Mouse (Mus musculus) neural tube, embryonic 13.5 days (tissue): Measurements from ENCODE around the gene Gm8229. TPM values are rescaled to one million over a fixed set of nuclear protein-coding genes. Genes with fewer than 3 reads are reported as not detected.
"Not testable (repeated sequence)": the region's sequence is repeated elsewhere in the genome, so short reads cannot be mapped to it uniquely, and the experiment has no call there.

Source experiments
- ATAC-seq: fragments of 200-750 bp; cut with Nextera tagmentation; 2 replicates; pipeline ENCODE4 v1.8.0; 2017; ENCODE audit warnings: low read depth, mild to moderate bottlenecking, moderate TSS enrichment, moderate library complexity
- H3K27ac ChIP-seq: fragments of 300-500 bp; sonication (generic); replicated peaks from 2 replicates; pipeline ENCODE4 v1.5.1; 2015; ENCODE audit warnings: moderate library complexity, mild to moderate bottlenecking, inconsistent platforms
- H3K27me3 ChIP-seq: fragments of 300-500 bp; sonication (generic); 2 replicates; pipeline ENCODE4 v1.6.1; 2015; ENCODE audit warnings: mild to moderate bottlenecking, inconsistent platforms
- H3K36me3 ChIP-seq: fragments of 300-500 bp; sonication (generic); 2 replicates; pipeline ENCODE4 v1.6.1; 2015; ENCODE audit warnings: mild to moderate bottlenecking, inconsistent platforms
- H3K4me1 ChIP-seq: fragments of 300-500 bp; sonication (generic); replicated peaks from 2 replicates; pipeline ENCODE4 v1.6.1; 2015; ENCODE audit warnings: inconsistent platforms
- H3K4me2 ChIP-seq: fragments of 300-500 bp; sonication (generic); 2 replicates; pipeline ENCODE4 v1.6.1; 2015; ENCODE audit warnings: inconsistent platforms, mild to moderate bottlenecking, moderate library complexity
- H3K4me3 ChIP-seq: fragments of 300-500 bp; sonication (generic); 2 replicates; pipeline ENCODE4 v1.5.1; 2015; ENCODE audit warnings: mild to moderate bottlenecking, inconsistent platforms
- H3K9ac ChIP-seq: fragments of 300-500 bp; sonication (generic); 2 replicates; pipeline ENCODE4 v1.6.1; 2015; ENCODE audit warnings: moderate library complexity, mild to moderate bottlenecking, inconsistent platforms
- H3K9me3 ChIP-seq: fragments of 300-500 bp; sonication (generic); 2 replicates; pipeline ENCODE4 v1.6.1; 2016; ENCODE audit warnings: inconsistent platforms
- WGBS: fragments of 180-500 bp; shearing (Covaris S2); methylation state at CpG from one replicate; pipeline ENCODE4 v1.1.7; 2015; 5-methylcytosine and 5-hydroxymethylcytosine counted together
- polyA plus RNA-seq: library from polyadenylated mRNA; unstranded; fragments of >200 nt; fragmentation: Nextera tagmentation; extraction: Ambion mirVana; gene quantifications from 2 replicates; pipeline ENCODE4 v1.2.1, GENCODE M21; 2015

Gm8229 gene
- polyA plus RNA-seq = not detected in 2 replicates

DNA sequence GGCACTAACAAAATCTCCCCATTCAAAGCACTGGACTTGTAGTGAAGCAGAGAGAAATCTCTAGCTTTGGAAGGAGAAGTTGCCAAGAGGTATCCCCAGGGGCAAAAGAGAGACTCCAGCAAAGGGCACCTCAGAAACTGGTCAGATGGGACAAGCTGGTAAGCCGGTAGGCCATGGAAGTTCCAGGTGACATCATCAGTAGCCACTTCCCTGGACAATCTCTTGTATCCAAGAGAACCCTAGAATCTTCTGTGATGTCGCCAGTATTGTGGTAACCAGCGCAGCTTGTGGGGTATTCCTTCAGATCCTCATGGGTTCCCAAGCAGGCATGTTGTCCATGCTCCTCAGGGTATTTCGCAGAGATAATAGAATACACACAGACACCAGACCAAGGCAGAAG, at the start of gene Gm8229:
Gene Gm8229 (plus strand): TSS at position 301 of the 400 bp plus-strand sequence.
- not testable (repeated sequence) for H3K4me1 ChIP-seq, ATAC-seq, H3K9ac ChIP-seq, H3K9me3 ChIP-seq, H3K36me3 ChIP-seq, H3K27ac ChIP-seq, H3K4me2 ChIP-seq, H3K4me3 ChIP-seq, H3K27me3 ChIP-seq
- WGBS = 90% methylated on average over 4 of the region's 4 CpGs

DNA sequence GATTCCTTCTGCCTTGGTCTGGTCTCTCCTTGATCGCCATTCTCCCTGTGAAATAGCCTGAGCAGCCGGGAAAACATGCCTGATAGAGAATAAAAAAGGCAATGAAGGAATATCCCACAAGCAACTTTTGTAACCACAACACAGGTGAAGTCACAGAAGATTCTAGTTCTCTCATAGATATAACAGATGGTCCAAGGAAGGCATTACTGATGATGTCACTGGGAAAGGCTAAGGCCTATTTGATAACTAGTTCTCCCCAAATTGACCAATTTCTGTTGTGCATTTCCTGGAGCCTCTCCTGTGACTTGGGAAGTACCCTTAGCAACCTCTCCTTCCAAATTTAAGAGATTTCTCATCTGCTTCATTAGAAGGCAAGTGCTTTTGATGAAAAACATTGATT, 26.7 kb upstream of the Gm8229 start, which contains the start of gene Gm5930:
Gene Gm5930 (minus strand): TSS at position 101 of the 400 bp plus-strand sequence.
- not testable (repeated sequence) for H3K4me3 ChIP-seq, H3K9ac ChIP-seq, H3K4me2 ChIP-seq, H3K27me3 ChIP-seq, H3K27ac ChIP-seq, H3K9me3 ChIP-seq, ATAC-seq, H3K36me3 ChIP-seq, H3K4me1 ChIP-seq
- 80% methylated on average over 1 of the region's 2 CpGs for WGBS

DNA sequence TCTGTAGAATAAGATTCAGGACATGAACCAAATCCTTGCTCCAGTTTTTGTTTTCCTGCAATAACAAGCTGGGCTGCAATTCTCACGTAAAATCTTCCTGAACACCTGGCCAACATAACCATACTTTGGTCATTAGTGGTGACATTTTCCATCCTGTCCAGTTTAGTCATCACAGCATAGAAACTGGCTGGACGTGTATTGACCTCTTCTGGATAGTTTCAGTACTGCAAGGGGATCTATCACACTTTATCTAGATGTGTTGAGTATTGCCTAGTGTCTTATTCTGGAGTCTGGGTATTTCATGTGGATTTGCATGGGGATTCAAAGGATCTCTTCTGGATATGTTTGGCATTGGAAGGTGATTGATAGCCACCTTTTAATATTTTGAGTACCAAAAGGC, 3.7 kb upstream of the Gm8229 start:
- H3K27me3 ChIP-seq, H3K4me3 ChIP-seq, H3K9ac ChIP-seq, H3K4me2 ChIP-seq, H3K9me3 ChIP-seq, H3K27ac ChIP-seq, ATAC-seq, H3K4me1 ChIP-seq, H3K36me3 ChIP-seq: not testable (repeated sequence)
- 46% methylated on average over 2 of the region's 2 CpGs for WGBS

DNA sequence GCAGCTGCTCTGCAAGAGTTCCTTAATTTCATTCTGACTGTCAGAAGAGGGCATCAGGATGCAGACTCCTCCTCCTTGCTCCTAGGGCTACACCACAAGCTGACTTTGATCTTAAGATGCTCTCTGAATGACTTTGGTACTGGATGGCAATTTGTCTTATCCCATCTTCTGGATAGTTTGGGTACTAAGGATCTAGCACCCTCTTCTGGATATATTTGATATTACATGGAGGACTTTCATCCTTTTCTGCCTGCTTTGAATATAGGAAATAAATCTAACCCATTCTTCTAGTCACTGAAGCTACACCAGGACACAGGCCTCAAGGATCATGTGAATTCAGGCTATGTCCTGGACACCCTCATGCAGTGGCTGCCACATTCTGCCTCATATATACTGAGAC, 2.9 kb upstream of the Gm8229 start:
- not testable (repeated sequence) for H3K4me1 ChIP-seq, H3K27me3 ChIP-seq, H3K4me3 ChIP-seq, H3K9ac ChIP-seq, H3K9me3 ChIP-seq, H3K27ac ChIP-seq, H3K4me2 ChIP-seq, H3K36me3 ChIP-seq, ATAC-seq

DNA sequence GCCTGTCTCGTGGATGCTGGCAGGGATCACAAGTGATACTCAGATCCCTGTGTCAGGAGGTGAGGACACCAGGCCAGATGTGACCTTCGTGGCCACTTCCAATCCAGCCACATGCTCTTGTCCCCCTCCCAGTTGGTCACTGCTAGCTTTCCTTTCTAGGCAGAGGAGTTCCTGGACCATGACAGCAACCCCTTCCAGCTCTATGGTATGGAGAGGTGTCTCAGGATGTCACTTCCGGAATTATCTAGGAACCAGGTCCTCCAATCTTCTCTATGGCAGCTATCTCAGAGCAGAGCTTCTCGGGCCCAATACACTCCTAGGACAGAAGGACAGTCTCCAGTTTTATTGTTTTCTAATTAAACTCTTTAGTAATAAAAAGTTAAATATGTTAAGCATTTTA, 19.1 kb downstream of the Gm8229 start:
- not testable (repeated sequence) for H3K9me3 ChIP-seq
- WGBS = 86% methylated on average over 4 of the region's 4 CpGs

DNA sequence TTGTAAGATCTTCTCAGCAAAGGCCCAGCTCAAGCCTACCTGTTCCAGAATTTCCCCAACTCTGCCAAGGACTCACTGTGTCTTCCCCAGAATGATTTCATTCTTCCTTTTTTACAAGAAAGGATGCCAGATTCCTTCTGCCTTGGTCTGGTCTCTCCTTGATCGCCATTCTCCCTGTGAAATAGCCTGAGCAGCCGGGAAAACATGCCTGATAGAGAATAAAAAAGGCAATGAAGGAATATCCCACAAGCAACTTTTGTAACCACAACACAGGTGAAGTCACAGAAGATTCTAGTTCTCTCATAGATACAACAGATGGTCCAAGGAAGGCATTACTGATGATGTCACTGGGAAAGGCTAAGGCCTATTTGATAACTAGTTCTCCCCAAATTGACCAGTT, 45.4 kb downstream of the Gm8229 start, which contains the start of gene Gm3371:
Gene Gm3371 (minus strand): TSS at position 101 of the 400 bp plus-strand sequence.
- not testable (repeated sequence) for H3K4me1 ChIP-seq, H3K27me3 ChIP-seq, H3K4me2 ChIP-seq, ATAC-seq, H3K4me3 ChIP-seq, H3K27ac ChIP-seq, H3K36me3 ChIP-seq, H3K9ac ChIP-seq, H3K9me3 ChIP-seq
- no CpG with 5 or more reads among the region's 2 CpGs for WGBS

More for the DNA sequence above, 19.1 kb downstream of the Gm8229 start:
- not testable (repeated sequence) for ATAC-seq, H3K4me1 ChIP-seq, H3K36me3 ChIP-seq, H3K27me3 ChIP-seq, H3K9ac ChIP-seq, H3K4me3 ChIP-seq, H3K4me2 ChIP-seq, H3K27ac ChIP-seq

Other genes starting within 250 kb of the Gm8229 start
- not detected in 2 replicates for gene Gm3327, start 241.5 kb upstream of the Gm8229 start, polyA plus RNA-seq
- not detected in 2 replicates for gene Gm8212, start 167.7 kb upstream of the Gm8229 start, polyA plus RNA-seq
- gene 4930503E14Rik, start 152.1 kb upstream of the Gm8229 start, polyA plus RNA-seq = not detected in 2 replicates
- not detected in 2 replicates for gene Gm8220, start 79.8 kb upstream of the Gm8229 start, polyA plus RNA-seq
- not detected in 2 replicates for gene Gm5930, start 26.8 kb upstream of the Gm8229 start, polyA plus RNA-seq
- gene Gm3371, start 45.3 kb downstream of the Gm8229 start, polyA plus RNA-seq = not detected in 2 replicates
- not detected in 2 replicates for gene Gm8232, start 68.3 kb downstream of the Gm8229 start, polyA plus RNA-seq
- gene BC061237, start 127.1 kb downstream of the Gm8229 start, polyA plus RNA-seq = 0.20 TPM in 1 of 2 replicates, not detected in the other
- not detected in 2 replicates for gene Gm17093, start 152.9 kb downstream of the Gm8229 start, polyA plus RNA-seq
- gene Gm8247, start 217.8 kb downstream of the Gm8229 start, polyA plus RNA-seq = 0.17 TPM in 1 of 2 replicates, not detected in the other